Mouse (Mus musculus) intestine, postnatal 0 days (tissue): ENCODE measurements at regions not wholly inside any gene's neighbourhood (a gene's known extent, or its start where the extent isn't known, plus 50 kb on each side); places are given as distances from the start of the nearest gene placed in this dataset.
A peak's percentile ranks its signal among the peaks of the same experiment; 100 is the strongest.

Experiments used
- ATAC-seq: fragments of 200-750 bp; cut with Nextera tagmentation; 2 replicates; pipeline ENCODE4 v1.8.0; 2017; ENCODE audit warnings: mild to moderate bottlenecking, moderate TSS enrichment, moderate library complexity
- H3K27ac ChIP-seq: fragments of 300-500 bp; sonication (generic); 2 replicates; pipeline ENCODE4 v1.5.1; 2014; ENCODE audit warnings: mild to moderate bottlenecking, low read depth, low read length, moderate library complexity
- H3K27me3 ChIP-seq: fragments of 300-500 bp; sonication (generic); replicated peaks from 2 replicates; pipeline ENCODE4 v1.6.1; 2014; ENCODE audit warnings: low read length, mixed read lengths; ENCODE audit not compliant: control insufficient read depth, insufficient read depth
- H3K36me3 ChIP-seq: fragments of 300-500 bp; sonication (generic); 2 replicates; pipeline ENCODE4 v1.6.1; 2014; ENCODE audit warnings: mild to moderate bottlenecking, moderate library complexity; ENCODE audit not compliant: control insufficient read depth, insufficient read depth
- H3K4me1 ChIP-seq: fragments of 300-500 bp; sonication (generic); replicated peaks from 2 replicates; pipeline ENCODE4 v1.6.1; 2014; ENCODE audit warnings: antibody characterized with exemption, low read length, mixed read lengths; ENCODE audit not compliant: control insufficient read depth, insufficient read depth
- H3K4me2 ChIP-seq: fragments of 300-500 bp; sonication (generic); replicated peaks from 2 replicates; pipeline ENCODE4 v1.6.1; 2014; ENCODE audit warnings: low read depth, mild to moderate bottlenecking, moderate library complexity
- H3K4me3 ChIP-seq: fragments of 300-500 bp; sonication (generic); 2 replicates; pipeline ENCODE4 v1.5.1; 2014; ENCODE audit warnings: low read depth, low read length
- H3K9ac ChIP-seq: fragments of 300-500 bp; sonication (generic); 2 replicates; pipeline ENCODE4 v1.6.1; 2014; ENCODE audit warnings: mild to moderate bottlenecking, low read depth, low read length
- H3K9me3 ChIP-seq: fragments of 300-500 bp; sonication (generic); 2 replicates; pipeline ENCODE4 v1.6.1; 2016; ENCODE audit warnings: mixed run types; ENCODE audit not compliant: control insufficient read depth
- CTCF ChIP-seq: sonication (generic); IDR thresholded peaks from 2 replicates; pipeline ENCODE4 v1.5.1; 2016; ENCODE audit warnings: low read depth, mild to moderate bottlenecking, control low read depth, antibody characterized with exemption, moderate library complexity
- WGBS: fragments of 180-500 bp; shearing (Covaris S2); extraction: QIAGEN DNeasy Blood & Tissue Kit; methylation state at CpG from one replicate; pipeline ENCODE4 v1.1.7; 2014; 5-methylcytosine and 5-hydroxymethylcytosine counted together

DNA sequence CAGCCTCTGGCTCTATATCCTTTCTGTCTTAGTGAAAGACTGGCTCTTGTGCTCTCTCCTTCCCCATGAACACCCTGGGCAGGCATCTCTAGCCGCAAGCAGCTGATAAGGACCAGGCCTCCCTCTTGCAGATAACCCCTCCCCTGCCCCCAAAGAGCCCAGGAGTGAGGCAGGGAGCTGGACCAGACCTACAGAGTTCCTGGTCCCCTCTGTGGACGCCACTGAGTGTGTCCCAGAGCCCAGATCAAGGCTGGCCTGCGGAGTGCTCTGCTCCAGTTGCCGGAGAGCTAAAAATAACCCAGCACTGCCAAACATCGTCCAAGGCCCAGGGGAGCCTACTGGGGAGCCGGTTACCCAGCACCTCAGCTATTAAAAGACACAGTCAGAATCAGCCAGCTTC is 93.2 kb upstream of the Mgme1 start:
- no peak overlapping the region for H3K27ac ChIP-seq
- no peaks in the 10 kb centered on the region for H3K27me3 ChIP-seq
- no peak overlapping the region for H3K4me3 ChIP-seq
- WGBS, result 23% methylated on average over 6 of the region's 6 CpGs
- no peak for ATAC-seq
- H3K4me2 ChIP-seq, result no peak overlapping the region
- H3K9me3 ChIP-seq, result no peaks in the 10 kb centered on the region
- H3K9ac ChIP-seq, result no peak overlapping the region
- H3K4me1 ChIP-seq, result peaks cover 12% of the 10 kb centered on the region
- no peaks in the 10 kb centered on the region for H3K36me3 ChIP-seq
- TF ChIP-seq CTCF, result no peak

DNA sequence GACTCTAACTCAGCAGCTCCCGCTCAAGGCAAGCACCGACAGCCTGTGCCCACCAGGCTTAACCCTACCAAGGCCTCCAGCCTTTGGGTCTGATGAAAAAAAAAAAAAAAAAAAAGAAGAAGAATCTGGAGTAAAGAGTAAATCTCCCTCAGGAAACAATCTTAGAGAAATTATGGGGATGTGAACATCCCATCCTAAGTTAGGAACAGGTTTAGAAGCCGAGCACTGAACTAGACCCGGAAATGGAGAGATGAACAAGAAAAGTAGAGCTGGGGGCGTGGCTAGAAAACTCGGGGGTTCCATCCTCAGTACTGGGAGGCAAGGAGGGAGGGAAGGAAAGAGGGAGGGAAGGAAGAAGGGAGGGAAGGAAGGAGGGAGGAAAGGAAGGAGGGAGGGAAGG is 92.5 kb upstream of the Mgme1 start:
- Histone ChIP-seq H3K27ac (no peak overlapping the region), H3K4me3 (no peak overlapping the region)
- 60% methylated on average over 6 of the region's 6 CpGs for WGBS

DNA sequence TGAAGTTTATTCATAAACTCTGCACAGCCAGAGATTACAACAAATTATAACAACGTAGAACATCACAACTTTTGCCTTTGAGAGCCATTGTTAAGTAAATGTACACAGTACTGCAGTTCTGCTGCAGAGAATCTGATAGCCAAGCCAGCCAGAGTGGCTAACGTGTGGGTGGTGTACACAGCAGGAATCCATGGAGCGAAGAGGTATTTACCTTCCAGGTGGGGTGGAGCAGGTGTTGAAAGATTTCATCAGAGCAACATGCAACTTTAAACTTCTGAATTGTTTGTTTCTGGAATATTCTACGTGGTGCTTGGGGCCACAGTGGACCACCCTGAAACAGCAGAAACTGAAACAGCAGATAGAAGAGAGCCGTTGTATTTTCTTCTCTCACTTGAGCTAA is 88.4 kb upstream of the Mgme1 start:
- Histone ChIP-seq H3K4me1 (peaks cover 14% of the 10 kb centered on the region), H3K4me3 (no peak overlapping the region), H3K27me3 (no peaks in the 10 kb centered on the region), H3K4me2 (no peak overlapping the region), H3K36me3 (no peaks in the 10 kb centered on the region), H3K9ac (no peak overlapping the region), H3K27ac (no peak overlapping the region), H3K9me3 (no peaks in the 10 kb centered on the region)
- ATAC-seq, result no peak
- WGBS, result 40% methylated on average over 5 of the region's 5 CpGs
- TF ChIP-seq CTCF, result no peak

More for the DNA sequence above, 92.5 kb upstream of the Mgme1 start:
- Histone ChIP-seq H3K36me3 (no peaks in the 10 kb centered on the region), H3K27me3 (no peaks in the 10 kb centered on the region), H3K4me2 (no peak overlapping the region), H3K9me3 (no peaks in the 10 kb centered on the region), H3K4me1 (peaks cover 12% of the 10 kb centered on the region), H3K9ac (no peak overlapping the region)
- no peak for TF ChIP-seq CTCF
- ATAC-seq, result no peak

DNA sequence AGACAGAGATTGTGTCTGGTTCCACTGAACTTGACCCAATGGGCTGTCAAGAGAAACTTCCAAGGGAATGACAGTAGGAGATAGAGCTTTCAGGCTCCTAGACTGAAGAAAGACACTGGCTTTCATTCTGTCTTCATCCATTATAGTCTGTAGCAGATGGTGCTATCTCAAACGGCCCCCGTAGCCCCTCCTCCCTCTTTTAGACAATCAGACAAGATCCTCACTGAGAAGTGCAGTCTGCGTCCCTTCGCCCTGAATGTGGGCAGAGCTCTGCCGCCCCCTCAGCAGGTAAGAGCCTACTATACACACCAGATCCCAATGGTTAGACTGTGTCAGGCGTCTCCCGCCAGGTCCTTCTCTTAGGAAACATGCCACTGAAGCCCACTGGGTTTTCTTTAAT is 87.9 kb upstream of the Mgme1 start:
- no peak for ATAC-seq

DNA sequence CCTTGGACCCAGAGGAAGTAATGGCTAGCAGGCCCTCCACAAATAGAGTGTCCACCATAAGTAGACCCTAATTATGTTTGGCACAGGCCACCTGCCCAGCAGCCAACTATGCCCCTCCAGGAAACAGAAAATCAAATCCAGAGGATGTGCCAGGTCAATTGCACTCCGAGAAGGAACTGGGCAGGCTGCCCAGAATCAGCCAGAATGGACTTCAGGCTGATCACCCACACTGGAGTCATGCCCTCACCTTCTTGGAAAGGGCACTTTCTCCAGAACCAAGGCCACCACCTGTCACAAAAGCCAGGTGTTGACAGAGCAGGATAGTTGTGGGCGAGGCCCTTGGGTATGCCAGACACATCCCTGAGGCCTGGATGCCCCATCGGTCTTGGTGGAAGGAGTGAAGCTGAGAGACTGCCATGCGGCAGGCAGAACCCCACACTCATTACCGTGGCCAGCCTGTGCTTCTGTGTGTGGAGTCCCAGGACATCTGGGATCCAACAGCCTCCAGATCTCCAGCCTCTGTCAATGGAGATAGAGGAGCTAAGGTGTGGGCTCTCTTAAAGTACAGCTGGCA is 87.0 kb upstream of the Mgme1 start:
- H3K27me3 ChIP-seq, result no peaks in the 10 kb centered on the region
- peaks cover 7% of the 10 kb centered on the region; the same call in 1 of the 2 replicates for H3K4me1 ChIP-seq
- H3K36me3 ChIP-seq, result no peaks in the 10 kb centered on the region
- 51% methylated on average over 5 of the region's 5 CpGs for WGBS
- H3K9me3 ChIP-seq, result no peaks in the 10 kb centered on the region
- no peak overlapping the region for H3K9ac ChIP-seq
- no peak for TF ChIP-seq CTCF
- no peak overlapping the region for H3K27ac ChIP-seq
- H3K4me3 ChIP-seq, result no peak overlapping the region
- ATAC-seq, result peak; percentile 61
- no peak overlapping the region for H3K4me2 ChIP-seq

More for the DNA sequence above, 87.9 kb upstream of the Mgme1 start:
- Histone ChIP-seq H3K36me3 (no peaks in the 10 kb centered on the region), H3K4me3 (no peak overlapping the region), H3K27ac (no peak overlapping the region), H3K27me3 (no peaks in the 10 kb centered on the region), H3K4me1 (peaks cover 10% of the 10 kb centered on the region), H3K9me3 (no peaks in the 10 kb centered on the region), H3K4me2 (no peak overlapping the region), H3K9ac (no peak overlapping the region)
- WGBS, result 79% methylated on average over 7 of the region's 7 CpGs
- TF ChIP-seq CTCF, result no peak

DNA sequence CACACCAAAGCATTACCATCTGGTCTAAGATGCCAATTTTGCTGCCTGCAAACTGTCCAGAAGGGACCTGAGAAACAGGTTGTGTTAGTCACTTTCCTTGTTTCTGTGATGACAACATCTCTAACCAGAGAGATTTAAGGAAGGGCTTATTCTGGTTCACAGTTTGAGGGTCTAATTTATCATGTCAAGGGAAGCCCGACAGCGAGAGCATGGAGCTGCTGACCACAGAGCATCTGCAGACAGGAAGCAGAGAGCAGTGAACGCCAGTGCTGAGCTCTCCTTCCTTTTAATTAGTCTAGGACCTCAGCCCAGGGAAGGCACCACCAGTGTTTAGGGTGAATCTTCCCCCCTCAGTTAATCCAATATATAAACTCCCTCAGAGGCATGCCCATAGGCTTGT is 85.3 kb upstream of the Mgme1 start:
- no peak overlapping the region for H3K9ac ChIP-seq

DNA sequence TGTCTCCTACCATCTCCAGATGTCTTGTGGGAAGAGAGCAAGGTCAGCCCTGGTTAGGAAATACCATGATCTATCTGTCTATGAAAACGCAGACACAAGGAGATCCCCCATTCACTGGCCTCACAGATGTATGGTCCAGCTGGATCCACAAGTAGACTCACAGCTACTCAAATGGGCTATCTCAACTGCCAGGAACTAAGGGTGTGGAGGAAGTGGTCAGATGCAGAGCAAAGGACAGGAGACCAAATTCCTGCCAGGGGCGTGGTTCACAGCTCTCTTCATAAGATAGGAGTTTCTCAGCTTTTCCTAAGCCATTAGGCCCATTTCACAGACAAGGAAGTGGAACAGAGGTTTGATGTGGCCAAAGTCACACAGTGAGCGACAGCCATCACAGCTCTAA is 84.0 kb upstream of the Mgme1 start:
- Histone ChIP-seq H3K9ac (no peak overlapping the region), H3K4me3 (no peak overlapping the region), H3K27me3 (no peaks in the 10 kb centered on the region), H3K4me1 (peaks cover 12% of the 10 kb centered on the region; the same call in 1 of the 2 replicates), H3K9me3 (no peaks in the 10 kb centered on the region), H3K36me3 (no peaks in the 10 kb centered on the region), H3K27ac (no peak overlapping the region), H3K4me2 (no peak overlapping the region)
- ATAC-seq, result peak; percentile 70
- 71% methylated on average over 3 of the region's 3 CpGs for WGBS
- TF ChIP-seq CTCF, result no peak

More for the DNA sequence above, 85.3 kb upstream of the Mgme1 start:
- Histone ChIP-seq H3K4me2 (no peak overlapping the region), H3K4me1 (peaks cover 12% of the 10 kb centered on the region; the same call in 1 of the 2 replicates), H3K27me3 (no peaks in the 10 kb centered on the region), H3K27ac (no peak overlapping the region), H3K4me3 (no peak overlapping the region), H3K36me3 (no peaks in the 10 kb centered on the region), H3K9me3 (no peaks in the 10 kb centered on the region)
- WGBS, result 61% methylated on average over 3 of the region's 3 CpGs
- ATAC-seq, result no peak
- no peak for TF ChIP-seq CTCF
